Mouse (Mus musculus): Measurements from ENCODE around the gene Nsg1.

The Nsg1 gene

DNA sequence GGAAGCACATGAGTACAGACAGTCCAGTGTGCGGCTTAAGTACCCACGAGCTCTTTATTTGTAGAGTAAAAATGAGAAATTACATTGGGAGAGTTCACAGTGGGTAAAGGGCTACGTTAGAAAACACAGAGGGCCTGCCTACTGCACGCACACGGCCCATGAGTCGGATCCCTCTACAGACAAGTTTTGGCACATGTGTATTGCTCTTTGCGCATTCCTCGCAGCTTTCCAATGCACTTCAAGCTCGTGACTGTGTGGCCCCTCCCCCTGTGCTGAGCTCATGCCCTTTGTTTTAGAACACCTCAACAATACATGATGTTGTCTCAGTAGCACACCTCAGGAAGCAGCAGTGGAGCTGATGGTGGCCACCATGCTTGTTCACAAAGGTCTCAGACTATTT lies 22.5 kb downstream of the Nsg1 start:
- no peak for DNase-seq

DNA sequence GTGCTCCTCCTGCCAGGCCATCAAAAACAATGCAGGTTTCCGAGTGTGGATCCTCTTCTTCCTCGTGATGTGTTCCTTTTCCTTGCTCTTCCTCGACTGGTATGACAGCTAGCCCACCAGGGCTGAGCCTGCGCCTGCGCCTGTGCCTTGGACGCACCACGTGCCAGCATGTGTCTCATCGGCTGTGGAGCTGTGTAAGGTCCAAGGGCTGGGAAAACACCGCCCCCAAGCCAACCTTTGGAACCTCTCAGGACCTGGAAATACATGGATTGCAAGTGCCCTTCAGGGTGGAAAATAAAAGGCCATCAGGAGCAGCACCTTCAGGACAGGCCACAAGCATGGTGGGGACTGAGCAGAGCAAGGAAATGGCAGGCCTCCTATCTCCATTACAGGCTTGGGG lies 23.5 kb downstream of the Nsg1 start:
- DNase-seq: no peak

DNA sequence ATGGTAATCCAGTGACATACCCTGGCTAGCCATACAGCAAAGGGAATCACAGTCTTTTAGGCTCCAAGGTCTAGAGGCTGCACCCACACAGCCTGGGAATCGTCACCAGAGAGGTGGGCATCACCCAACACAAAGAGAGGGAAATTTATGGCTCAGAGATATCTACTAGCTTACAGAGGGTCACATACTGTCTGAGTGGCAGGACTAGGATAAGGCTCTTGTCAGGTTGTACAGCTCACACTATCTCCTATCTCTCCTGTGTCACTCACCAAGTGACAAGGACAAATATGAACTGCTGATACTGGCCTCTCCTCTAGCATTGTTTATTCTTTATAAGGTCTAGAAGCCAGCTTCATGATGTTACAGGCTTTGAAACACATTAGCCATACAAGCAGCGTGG lies 30.4 kb downstream of the Nsg1 start:
- DNase-seq: no peak

DNA sequence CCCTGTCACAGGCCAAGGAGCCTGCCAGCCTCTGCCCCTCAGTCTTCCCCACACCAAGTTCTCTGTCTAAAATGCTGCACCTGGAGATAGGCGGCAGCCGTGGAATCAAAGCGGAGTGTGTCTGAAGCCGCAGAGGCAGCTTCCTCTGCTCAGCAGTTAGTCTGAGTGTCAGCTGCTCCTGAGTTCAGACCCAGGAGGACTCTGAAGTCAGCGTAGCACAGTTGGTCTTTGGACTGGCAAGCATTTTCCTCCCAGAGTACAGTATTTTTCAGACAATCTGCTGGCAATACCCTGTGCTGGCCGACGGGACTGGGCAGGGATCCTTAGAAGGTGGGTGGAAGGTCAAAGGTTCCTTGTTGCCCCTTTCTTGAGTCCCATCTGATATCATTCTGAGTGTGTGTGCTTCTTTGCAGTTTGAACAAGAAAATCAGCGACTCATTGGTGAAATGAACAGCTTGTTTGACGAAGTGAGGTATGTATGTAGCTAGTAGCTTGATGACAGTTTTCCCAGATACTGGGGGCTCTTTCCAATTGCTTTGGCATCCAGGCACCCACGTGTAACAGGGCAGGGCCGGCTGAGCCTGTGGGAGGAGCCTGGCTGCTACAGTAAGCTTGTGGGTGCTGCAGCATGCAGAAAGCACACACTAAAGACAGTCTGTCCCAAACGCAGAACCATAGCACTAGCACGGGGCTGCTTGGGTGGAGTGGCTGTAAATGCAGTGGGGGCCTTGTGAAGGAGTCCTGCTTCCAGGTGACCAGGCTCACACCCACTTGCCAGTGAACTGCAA lies 33.0 kb downstream of the Nsg1 start:
- no peak for DNase-seq

DNA sequence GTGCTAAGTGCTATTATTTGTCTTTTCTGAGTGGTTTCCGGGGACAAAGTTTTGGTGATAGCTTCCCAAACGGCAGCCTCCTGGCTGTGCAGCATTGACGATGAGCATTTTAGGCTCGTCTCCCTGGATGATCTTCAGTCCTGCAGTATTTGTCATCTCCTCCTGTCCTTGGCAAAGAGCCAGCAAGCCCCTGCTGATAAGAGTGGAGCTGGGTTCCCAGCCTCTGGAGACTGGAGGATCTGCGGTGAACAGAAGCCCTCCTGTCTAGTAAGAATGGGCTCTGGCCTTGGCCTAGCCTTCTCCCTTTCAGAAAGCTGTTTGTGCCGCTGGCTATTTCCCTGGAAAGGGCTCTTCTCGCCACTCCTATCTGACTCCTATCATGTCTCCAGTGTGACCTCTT lies 38.0 kb downstream of the Nsg1 start:
- DNase-seq: no peak

DNA sequence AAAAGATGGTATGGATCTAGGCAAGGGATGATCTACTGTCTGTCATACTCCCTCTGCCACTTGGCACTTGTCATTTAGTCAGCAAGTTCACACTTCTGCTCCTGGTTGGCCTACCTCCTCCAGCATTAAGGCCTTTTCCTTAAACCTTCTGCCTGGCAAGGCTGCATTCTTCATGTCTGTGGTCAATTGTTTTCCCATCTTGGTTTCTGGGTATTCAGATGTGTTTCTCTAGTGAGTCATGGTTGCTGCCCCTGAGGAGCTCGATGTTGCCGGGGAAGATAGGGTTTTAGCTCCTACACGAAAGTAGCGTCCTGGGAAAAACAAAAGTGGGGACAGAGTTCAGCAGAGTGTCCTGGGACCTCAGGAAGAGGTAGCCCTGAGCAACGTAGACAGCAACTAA lies 40.4 kb downstream of the Nsg1 start:
- no peak for DNase-seq

DNA sequence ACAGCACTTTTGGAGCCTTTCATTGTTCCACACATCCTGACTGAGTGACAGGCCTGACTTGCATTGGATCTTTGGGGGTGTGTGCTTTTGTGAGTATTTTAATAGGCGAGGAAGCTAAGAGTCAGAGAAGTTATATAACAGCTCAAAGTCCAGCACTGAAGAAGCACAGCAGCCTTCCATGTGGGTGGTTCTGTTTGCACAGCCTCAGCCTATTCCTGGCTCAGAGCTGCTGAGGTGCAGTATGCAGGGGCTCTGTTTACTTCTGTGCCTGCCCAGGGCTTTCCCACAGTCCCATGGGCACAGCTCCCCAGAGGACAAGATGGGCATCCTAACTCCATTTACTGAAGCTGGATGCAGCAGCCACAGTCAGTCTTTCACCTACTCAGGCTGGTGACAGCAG lies 42.7 kb downstream of the Nsg1 start:
- DNase-seq: no peak

DNA sequence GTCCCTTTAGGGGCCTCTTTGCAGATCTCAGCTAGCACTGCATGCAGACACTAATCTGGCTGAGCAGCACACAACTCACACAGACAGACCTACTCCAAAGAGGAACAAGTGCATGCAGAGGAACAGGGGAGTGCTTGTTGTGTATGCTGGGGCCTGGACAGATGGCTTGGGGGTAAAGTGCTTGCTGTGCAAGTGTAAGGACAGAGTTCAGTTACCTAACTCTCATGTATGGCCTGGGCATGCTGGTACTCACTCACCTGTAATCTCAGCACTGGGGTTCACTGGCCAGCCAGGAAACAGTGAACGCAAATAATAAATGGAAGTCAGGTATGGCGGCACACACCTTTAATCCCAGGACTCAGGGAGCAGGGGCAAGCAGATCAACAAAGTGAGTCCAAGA lies 45.2 kb downstream of the Nsg1 start:
- no peak for DNase-seq

DNA sequence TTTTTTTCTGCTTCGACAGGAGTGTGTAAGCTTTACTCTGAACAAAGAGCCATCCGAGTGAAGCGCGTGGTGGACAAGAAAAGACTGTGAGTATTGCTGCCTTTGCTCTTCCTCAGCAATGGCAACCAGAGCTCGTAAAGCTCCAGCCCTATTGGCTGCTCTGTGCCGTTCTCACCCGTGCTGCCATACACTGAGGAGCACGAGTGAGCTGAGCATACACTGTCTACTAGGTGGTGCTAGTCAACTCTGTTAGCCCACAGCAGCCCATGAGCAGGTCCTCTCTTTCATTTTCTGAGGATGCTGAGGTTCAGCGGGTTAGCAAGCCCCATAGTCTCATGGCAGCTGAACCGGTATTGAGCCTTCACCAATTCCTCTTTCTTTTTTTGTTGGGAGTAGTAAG lies 52.9 kb downstream of the Nsg1 start:
- no peak for DNase-seq

DNA sequence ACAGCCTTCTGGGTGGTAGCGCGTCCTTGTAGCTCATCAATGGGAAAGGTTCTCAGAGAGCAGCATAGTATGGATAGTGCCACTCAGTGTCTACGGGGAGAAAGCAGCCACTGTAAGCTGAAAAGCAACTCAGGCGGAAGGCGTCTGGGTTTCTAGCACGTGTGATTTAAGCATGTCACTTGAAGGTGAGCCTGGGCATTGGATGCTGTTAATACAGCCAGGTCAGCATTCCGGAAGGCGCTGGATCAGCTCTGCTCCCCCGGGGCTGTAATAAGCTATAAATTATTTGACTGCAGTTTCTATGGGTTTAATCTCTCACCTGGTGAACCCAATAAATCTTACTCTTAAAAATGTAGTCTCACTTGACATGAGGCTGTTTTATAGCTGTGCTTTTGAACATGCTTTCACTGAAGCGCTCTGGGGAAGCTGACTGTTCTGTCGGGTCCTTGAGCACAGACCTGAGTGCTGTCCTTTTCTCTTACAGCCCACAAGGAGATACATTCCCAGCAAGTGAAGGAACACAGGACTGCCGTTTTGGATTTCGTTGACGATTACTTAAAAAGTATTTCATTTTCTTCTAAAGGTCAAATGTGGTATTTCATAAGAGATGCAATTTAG lies 53.5 kb downstream of the Nsg1 start:
- DNase-seq: no peak

DNA sequence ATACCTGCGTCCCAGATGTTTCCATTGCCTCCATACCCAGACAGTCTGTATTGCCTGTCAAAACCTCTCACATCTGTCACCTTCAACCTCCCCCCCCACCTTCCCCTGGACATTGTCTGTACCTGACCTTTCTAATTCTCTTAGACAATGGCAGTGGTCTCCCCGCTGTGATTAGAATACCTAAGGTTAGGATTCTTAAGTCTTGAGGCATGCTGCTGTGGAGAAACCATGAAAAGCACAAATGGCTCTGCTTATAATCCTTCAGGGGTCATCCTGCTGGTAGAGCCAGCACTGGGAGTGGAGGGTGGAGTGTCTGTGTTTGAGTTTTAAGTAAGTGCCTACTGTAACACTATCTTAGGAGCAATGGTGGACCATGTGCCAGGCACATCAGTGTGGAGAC lies 56.8 kb downstream of the Nsg1 start:
- no peak for DNase-seq

DNA sequence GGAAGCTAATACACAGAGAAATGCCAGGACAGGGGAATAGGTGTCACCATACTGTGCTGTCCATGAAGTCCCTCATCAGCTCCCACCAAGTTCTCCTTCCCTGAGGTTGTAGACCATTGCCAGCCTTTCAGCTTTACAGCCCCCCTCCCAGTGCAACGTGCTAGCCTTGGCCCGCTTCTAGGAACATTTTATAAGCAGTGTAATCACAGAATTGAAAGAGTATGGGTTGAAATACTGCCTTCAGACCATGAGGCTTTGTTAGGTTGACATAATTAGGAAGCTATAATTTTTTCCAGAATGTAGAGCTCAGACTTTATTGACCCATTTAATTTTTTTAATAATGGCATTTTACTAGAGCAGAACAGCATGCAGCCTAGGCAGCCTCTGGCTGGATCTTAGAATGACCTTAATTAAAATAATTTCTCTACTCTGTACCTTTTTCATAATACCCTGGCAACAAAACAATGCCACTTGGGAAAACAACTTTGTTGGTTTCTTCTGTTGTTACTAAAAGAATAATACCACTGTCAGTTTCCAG lies 60.5 kb downstream of the Nsg1 start:
- no peak for DNase-seq

DNA sequence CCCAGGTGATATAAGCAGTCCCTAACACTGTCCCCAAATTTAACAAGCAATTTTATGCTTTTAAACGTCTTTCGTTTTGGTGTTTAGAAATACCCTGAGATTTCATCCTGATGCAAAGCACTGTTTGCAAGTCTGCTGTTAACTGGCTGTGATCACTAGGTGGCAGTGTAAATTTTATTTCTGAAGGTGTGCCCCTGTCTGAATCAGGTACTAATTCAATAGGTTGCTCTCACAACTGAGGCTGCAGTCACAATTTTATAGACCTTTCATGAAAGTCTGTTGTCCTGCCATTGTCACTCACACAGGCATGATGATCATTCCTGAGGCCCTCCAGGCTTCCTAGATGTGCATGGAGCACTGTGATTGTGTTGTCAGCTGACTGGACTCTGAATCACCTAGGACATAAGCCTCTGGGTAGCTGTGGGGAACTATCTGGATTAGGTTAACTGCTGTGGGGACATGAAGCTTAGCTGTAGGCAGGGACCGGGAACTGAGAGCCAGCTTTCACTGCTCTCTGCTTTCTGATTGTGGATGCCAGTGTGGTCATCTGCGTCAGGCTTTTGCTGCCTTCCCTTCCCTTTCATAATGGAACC lies 62.1 kb downstream of the Nsg1 start:
- DNase-seq: no peak

DNA sequence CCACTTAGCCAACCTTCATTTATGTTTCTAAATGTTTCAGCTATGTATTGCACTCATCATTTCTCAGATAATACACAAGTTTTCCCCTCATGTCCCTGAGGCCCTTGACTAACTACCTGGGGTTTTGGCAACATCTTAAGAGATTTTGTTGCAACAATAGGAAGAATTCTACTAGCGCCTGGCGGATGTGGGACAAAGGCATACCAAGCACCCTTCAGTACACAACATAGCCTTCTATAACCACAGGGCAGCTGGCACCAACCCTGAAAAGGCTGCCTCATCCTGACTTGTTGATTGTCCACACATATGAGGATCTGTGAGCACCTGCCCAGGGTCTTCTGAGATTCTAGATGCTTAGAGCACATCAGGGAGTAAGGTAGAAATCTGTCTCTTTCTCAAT lies 65.4 kb downstream of the Nsg1 start:
- DNase-seq: no peak

DNA sequence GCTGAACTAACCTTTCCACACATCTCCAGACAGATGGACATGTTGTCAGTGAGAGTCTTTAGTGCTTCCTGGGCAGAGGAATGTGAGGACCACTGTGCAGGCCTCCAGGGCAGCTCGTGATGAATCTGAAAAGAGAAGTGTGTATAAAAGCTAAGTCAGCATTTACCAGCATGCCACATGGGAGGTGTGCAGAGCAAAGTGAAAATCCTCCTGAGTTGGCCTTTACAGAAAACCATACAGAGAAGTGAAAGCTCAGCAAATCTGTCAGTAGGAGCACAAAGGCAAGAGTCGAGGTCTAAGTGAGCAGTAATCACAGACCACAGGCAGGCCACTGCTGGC lies 67.8 kb downstream of the Nsg1 start:
- DNase-seq: no peak

DNA sequence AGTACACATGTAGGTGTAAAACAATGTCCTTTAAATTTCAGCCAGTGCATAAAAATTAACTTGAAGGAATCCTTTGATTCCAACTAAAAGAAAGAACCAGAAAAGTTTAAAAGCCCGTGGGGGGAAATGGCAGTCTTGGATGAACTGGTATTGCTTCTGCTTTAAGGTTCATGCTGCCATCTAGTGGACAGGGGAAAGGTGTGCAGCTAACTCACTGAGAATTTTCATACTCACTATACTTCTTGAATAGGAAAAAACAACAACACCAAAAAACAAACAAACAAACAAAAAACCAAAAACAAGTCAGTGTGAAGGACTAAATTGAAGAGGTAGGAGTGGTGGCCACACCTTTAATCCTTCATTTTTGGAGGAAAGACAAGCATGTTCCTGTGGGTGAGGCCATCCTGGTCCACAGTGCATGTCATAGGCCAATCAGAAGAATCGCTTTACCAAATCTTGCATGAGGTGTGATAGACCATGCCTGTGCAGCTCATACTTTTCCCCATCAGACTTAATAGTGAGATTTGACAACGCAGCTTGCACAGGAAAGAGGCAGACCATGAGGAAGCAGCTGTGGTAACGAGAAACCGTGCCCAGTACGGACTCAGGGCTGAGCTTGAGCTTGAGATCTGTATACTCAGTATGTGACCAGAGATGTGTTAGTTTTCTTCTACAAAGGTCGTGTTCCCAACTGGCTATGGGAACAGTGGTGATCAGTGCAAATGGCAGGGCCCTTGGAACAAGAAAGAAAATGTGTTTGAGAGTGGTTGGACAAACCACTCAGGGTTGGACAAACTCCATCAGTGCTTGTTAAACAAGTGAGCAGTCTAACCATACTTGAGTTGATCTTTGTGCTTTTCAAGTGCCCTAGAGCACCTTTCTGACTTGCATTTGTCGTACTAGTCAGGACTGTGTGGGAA lies 68.4 kb downstream of the Nsg1 start:
- peak; percentile 22 for DNase-seq

DNA sequence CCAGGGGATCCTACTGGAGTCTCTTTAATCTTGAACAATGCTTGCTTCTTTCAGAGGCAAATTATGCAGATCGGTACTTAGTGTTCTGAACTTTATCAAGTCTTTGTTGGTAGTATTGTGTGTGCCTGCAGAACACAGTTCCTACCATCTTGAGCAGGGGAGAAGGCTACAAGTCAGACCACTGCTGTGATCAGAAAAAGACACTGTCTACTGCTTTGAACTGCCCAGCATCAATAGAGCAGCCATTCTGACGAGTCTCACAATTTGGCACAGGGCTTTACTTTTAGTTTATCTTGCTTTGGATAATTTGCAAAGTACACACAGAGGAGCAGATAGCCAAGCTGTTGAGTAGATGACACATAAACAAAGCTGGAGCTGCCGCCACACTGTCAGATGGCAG lies 69.1 kb downstream of the Nsg1 start:
- DNase-seq: no peak

DNA sequence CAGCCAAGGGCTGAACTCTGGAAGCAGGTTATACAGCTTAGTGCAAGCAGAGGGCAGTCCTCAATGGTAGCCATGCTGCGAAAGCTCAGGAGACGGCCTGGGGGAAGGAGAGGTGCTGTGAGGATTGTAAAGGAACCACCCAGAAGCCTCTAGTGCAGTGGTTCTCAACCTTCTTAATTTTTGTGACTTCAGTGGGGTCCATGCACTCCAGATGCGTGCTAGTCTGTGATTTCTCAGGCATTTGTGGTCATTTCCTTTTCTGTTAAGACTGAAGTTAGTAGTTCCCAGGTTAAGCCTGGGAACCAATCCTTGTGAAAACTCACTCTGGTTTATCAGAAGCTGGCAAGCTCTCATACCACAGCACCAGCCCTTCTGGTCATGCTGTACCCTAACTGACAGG lies 69.6 kb downstream of the Nsg1 start:
- no peak for DNase-seq
